Mouse (Mus musculus) hematopoietic stem cell, adult 5-6 weeks (primary cell): ENCODE measurements around the gene Traf3ip3. TPM values are rescaled to one million over a fixed set of nuclear protein-coding genes. Genes with fewer than 3 reads are reported as not detected.

Source experiments
- ATAC-seq, 2 experiments: fragments of 125-278 bp in 1 of 2; replicated peaks in 1 of 2; 2 replicates each; pipeline ENCODE4 v1.8.0; 2016 to 2017; ENCODE audit warnings: inconsistent platforms in 2 of 2, mild to moderate bottlenecking in 2 of 2, moderate number of reproducible peaks in 2 of 2, low read depth in 1 of 2, moderate TSS enrichment in 1 of 2; ENCODE audit not compliant: low FRiP score in 2 of 2, poor library complexity in 2 of 2, severe bottlenecking in 2 of 2, insufficient read depth in 1 of 2, low TSS enrichment in 1 of 2
- total RNA-seq: library from RNA; stranded (forward); fragments of 172-1452, 232-1000 nt; gene quantifications from 2 replicates; pipeline ENCODE4 v1.2.3, GENCODE M21; 2017

The Traf3ip3 gene
- total RNA-seq, 1 experiment from 2014 or later = 102 TPM

DNA sequence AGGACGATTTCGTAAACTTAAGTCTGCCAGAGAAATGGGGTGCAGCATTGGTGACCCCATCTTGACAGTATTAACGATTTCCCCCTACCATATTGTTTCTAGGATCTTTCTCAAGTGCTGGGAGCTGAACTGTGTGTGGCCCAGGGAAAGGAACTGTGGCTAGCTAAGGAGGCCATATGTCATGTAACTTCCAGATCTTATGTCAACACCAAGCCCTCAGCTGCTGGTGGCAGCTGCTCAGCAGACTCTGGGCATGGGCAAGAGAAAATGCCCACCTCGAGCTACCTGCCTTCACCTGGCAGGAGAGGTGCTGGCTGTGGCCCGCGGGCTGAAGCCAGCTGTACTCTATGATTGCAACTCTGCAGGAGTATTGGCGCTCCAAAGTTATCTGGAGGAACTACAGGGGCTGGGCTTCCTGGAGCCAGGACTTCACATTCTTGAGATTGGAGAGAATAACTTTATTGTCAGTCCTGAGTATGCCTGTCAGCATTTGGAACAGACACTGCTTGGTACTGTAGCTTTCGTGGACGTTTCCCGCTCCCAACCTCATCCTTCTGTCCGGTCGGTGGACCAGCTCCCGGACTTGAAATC, 27.3 kb downstream of the Traf3ip3 start:
- no peak for ATAC-seq

DNA sequence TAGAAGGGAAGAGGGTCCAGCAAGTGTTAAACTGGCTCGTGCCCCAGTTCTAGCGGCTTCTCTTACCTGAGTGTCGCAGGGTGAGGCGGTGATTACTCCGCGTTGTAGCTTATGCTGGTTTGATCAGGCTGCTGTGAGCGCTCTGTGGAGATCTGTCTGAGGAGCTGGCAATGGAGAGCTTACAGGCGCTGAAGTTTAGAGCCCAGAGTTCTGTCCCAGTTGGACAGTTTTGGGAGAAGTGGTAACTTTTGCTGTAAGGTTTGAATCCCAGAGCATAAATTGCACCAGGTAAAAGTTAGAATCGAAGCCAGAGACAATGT, 27.7 kb downstream of the Traf3ip3 start:
- ATAC-seq = no peak

DNA sequence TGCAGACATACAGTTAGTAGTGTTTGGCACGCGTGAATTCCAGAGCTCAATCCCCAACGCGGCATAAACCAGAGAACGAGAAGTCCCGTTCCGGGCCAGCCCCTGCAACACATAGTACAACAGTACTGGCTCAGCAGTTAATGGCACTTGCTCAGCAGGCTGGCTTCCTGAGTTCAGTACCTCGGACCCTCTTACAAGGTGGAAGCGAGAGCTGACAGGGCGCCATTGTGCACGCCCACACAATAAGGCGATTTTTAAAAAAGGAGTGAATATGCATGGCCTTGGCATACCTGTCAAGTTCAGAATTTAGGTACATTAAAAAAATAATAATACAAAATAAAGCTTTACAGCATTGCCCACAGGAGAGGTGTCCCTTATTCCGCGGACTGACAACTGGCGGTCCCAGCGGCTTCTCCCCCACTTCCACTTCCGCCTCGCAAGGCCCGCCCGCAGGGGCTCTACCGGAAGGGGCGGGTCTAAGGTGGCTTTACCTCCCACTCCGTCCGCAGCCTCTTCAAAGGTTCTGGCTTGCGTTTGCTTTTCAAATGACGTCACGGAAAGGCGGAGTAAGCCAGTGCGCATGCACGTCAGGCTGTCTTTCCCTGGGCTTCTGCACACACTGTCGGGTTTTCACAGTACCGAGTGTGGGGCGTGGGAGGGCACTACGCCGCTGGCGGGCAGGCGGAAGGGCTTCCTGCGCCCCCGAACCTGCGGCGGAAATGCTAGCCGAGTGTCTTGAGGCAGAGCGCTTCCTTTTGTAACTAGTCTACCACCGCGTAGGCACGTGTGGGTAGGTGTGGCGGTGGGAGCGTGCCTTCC, 28.3 kb downstream of the Traf3ip3 start:
- ATAC-seq = peak; percentile 92 to 94

DNA sequence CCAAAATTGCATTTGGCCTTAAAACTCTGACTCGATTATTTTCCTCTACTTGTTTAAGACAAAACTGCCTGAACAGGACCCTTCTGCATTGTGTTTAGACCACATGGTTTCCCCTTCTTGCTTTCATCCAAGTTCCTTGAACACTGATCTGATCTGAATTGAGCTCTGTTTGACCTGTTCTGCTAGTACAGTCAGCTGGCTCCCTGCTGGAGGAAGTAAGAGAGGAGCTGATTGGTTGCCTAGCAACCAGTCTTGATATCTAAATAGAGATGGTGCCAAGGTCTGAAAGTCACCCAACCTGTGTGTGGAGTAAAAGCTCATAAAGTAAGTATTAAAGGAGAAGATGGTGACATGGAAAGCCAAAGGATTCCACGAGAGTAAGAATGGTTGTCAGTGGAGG, 31.6 kb downstream of the Traf3ip3 start:
- peak in 1 of 2 experiments; percentile 12; a peak in 1 of 4 replicates for ATAC-seq

DNA sequence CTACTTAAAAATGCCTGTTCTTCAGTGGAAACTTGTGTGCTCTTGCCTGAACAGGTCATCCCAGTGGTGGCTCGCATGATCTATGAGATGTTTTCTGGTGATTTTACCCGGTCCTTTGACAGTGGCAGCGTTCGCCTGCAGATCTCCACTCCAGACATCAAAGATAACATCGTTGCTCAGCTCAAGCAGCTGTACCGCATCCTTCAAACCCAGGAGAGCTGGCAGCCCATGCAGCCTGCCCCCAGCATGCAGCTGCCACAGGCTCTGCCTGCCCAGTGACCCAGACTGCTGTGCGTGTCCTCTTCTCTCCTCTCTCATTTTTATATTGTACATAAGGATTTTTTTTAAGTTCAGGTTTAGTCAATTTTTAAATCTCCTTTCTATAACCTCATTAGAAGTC, 32.3 kb downstream of the Traf3ip3 start:
- no peak for ATAC-seq

DNA sequence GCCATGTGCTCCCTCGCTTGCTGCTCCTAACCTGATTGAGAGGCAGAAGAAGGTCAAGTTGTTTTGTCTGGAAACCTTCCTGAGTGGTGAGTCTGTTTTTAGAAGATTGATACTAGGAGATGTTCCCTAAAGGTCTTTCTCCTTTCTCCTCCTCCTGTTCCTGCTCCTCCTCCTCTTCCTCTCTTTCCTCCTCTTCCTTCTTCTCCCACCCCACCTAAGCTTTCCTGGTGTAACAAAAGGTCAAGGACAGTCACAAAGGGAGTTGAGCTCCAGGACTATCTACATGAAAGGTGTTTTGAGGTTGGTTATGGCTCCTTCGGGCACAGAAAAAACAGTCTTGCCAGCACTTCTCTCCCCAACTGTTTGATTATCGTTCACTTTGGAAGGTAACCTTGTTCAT, 33.8 kb downstream of the Traf3ip3 start, which contains the start of gene A130010J15Rik:
TSS of gene A130010J15Rik (plus strand) at position 301 of the 400 bp plus-strand sequence.
- no peak for ATAC-seq

DNA sequence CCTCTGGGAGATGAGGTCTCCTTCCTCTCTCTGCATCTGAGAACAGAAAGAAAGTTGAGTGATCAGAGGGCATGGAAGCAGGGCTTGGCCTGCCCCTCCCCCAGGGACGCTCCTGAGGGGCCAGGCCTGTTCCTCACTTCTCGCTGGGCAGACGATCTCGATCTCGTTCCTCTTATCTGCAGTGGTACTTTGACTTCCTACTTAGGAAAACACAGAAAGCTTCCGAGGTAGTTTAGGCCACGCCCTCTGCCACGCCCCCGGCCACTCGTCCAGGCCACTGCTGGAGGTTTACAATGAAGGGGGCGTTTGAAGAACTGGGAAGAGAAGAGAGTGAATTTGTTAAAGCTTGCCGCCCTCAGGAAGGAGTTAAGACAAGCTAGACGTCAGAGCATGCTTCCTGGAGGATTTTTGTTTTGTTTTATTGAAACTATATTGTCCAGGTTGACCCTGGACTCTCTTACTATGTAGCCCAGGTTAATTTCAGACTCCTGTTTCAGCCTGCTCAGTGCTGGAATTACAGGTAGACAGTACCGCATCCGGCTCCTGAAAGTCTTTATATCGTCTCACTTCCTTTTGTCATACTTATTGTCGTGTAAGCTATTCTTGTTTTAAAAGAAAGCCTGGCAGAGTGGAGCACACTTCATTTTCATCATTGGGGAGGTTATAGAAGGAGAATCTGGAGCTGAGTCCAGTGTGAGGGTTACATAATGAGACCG, 41.0 kb downstream of the Traf3ip3 start:
- ATAC-seq = peak; percentile 79 to 86

DNA sequence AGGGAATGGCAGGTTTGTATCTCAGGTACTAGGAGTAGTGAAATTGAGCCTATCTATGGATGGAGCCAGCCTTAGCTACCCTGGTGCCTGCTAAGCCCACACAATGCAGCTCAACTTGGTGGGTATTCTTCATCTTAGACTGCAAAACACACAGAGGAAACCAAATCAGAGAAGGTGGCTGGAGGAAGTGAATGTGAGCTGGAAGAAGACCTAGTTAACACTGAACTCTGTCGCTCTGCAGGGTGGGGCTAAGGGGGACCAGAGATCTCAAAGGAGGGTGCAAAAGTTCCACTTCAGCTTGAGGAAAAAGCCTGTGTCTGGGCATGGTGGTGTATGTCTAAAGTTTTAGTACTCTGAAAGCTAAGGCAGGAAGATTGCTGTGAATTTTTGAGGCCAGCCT, 41.9 kb downstream of the Traf3ip3 start:
- ATAC-seq = no peak

DNA sequence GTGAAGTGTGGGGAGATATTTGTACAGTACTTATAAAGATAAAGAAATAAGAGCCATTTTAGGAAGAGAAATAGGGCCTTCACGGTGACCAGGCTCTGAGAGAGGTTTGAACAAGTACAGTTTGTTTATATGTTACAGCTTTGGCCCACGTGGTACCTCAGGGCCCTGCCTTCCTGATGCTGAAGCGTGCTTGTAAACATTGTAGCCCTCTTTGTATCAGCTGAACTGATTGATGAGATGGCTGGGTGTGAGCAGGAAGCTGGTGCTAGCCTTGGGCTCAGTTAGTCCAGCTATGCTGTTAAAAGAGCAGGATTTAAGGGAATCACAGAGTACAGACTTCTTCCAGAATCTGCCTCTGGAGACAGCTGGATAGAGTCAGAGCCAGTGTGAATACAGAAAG, 42.3 kb downstream of the Traf3ip3 start:
- ATAC-seq = no peak

DNA sequence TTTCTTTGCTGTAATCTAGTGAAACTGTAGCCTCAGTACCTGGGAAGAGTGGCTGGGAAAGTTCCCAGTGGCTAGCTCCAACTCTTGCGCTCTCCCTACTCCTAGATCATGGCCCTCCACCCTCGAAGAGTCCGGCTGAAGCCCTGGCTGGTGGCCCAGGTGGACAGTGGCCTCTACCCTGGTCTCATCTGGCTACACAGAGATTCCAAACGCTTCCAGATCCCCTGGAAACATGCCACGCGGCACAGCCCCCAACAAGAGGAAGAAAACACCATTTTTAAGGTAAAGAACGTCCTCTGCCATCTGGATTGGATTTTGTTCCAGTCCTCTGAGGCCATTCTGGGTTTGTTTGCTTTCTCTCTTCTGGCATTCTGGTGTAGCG, 44.4 kb downstream of the Traf3ip3 start:
- ATAC-seq = no peak

DNA sequence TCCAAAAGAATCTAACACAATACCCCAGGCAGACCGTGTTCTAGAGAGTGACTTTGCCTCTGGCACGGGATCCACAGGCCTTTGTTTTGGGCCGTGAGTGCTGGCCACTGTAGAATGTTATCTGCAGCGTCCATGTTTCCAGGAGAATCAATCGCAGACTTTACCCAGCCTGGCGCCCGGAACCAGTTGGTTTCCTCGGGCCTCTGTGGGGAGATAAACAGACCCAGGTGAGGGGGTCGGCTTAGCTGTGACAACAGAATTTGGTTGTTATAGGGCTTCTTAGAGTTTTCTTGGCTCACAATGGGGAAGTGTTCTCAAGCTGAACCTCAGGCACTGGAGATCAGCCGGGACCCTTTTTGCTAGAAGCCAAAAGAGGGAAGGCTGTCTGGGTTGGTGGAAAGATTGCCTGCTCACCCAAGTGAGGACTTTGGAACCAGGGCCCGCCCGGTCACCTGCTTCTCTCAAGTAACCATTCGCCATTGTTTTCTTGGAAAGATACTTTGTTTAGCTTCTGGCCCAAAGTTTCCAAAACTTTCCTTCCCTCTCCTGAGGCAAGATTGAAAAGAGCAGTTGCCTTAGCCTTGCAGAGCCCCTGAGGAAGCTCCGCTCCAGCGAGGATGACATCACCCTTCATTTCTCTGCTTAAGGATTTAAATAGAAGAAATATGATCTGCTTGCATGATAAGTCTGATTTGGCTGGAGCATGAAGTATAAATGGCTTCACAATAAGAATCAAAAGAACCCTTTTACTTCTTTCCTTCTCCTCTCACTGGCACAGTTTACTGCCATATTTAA, 45.0 kb downstream of the Traf3ip3 start:
- peak; percentile 29 to 46 for ATAC-seq

DNA sequence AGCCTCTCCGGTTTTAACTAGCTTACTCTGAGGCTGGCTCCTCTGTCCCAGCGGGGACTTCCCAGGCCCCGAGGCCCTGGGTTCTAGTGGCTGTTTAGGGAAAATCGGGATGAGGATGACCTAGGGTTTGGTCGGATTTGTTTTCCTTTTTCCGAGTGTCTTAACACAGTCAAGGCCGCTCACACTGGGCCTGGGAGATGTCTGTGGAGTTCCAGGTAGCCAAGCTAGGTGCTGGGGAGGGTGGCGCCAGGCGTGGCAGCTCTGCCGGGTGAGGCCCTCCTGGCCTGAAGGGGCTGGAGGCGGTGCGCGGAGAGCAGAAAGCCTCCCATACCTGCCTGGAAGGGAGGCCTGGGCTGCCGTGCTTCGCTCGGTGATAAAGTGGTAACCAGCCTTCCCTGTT, 47.9 kb downstream of the Traf3ip3 start:
- ATAC-seq = no peak

DNA sequence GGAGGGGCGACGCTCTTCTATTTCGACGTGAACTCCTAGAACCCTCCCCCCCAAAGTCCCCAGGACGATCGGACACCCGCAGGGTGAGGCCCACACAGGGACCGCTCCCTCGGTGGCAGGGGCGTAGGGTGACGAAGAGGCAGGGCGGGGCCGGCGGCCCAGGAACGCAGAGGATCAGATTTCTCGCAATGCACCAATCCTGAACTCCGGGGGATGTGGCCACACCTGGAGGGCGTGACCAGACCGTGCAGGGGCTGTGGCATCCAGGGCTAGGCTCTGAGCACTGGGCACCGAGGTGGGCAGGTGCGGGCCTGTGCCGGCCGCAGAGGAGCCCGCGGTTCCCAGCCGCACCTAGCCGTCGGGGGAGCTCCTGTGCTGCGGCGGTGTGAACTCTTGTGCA, 48.6 kb downstream of the Traf3ip3 start, which contains the start of gene Irf6:
TSS of gene Irf6 (plus strand) at position 240 of the 400 bp plus-strand sequence.
- ATAC-seq = peak; percentile 90 to 91

DNA sequence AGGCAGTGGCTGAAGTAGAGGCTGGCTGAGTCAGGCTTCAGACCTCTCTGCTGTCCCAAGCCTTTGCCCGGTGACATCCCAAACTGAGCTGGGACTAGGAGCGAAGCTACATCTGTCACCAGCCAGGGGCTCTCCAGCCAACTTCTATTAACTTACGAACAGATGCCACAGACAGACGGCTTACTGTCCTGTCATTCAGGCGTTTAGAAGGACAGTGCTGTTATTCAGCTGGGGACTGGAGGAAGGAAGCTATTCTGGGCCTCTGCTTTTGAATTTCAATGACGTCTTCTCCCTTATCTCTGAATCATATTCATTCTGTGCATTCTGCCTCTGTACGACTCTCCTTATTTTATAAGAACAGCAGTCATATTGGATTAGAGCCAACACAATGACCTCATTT, 50.4 kb downstream of the Traf3ip3 start:
- no peak for ATAC-seq

DNA sequence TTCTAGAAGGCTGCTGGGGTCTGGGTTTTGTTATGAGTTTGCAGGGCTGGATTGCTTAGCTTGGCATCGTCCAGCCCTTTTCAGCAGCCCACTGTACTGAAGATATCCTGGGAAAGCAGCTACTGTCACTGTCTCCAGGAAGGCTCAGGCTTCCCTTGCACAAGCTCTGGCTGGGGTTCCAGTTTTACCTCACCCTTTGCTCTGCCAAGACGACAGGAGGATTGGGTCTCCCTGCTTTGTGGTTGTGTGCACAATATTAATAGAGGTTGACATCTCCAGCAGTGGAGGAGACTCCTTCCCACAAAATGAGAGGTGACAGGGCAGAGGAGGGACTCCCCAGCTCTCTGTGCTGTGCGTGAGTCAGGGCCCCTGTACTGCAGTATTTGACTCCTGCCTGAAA, 52.3 kb downstream of the Traf3ip3 start:
- ATAC-seq = no peak

DNA sequence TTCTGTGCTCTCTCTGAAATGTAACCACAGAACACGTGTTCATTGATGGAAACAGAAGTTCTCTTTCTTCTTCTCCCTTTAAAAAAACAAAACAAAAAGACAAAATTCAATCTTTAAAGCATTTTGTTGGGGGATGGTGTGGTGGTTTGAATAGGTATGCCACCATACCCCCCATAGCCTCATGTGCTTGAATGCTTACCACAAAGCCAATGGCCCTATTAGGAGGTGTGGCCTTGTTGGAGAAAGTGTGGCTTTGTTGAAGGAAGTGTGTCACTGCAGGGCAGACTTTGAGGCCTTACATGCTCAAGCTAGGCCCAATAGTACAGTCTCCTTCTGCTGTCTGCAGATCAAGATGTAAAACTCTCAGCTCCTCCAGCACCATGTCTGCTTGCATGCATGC, 55.1 kb downstream of the Traf3ip3 start:
- ATAC-seq = no peak

DNA sequence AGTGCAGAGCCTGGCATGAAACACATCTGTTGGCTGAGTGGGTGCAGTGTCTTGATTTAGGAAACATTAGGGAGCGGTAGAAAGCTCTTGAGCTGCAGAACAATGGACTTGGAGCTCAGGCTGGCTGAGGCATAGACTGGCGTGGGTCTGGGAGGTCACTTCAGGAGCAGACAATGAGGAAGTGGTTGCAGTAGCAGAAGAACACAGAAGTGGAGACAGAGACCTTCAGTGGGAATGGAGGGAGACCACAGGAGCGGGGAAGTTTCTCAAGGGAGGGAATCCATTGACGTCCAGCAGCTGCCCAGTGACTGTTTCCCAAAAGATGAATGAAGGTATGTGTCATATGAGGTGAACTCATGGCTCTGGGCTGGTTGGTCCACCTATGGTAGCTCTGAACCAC, 56.4 kb downstream of the Traf3ip3 start:
- ATAC-seq = 0 out of 4 replicates have a peak, but pooled peaks of 1 of the 2 experiments have one; percentile 9

DNA sequence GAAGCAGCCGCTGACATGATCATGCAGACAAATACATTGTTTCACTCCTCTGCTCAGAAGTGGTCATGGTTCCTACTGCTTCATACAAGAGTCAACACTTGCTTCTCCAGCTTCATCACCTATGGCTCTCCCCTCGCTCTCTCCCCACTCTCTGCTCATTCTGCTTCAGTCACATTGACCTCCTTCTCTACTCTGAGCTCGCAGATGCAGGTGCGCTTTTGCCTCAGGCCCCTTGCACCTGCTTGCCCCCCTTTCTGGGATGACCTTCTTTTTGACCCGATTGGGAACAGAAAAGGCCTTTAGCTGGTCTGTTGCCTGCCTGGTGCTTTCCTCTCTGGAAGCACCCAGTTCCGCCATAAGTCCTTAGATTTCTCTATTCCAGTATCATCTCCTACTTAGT, 57.0 kb downstream of the Traf3ip3 start:
- ATAC-seq = no peak
